Comparison of ENCODE assay signal across 21 mouse cellular contexts in the genomic region with DNA sequence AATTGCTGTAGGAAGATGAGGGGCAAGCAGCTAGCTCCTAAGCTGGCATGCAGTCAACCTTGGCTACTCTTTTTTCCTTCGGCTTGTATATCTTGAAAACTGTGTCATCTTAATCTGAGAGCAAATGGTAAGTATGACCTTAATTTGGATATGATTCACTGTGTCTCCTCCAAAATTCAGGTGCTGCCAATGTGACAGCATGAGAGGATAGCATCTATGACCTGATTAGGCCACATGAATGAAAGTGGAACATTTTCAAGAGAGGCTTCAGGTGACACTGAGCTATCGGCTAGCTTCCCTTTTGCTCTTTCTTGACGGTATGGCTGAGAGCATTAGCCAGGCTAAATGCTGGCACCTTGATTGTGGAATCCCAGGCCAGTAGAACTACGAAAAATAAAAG.
A peak's percentile ranks its signal among the peaks of the same experiment; 100 is the strongest.
DNase-seq lines count a peak whose midpoint lies in the region; ATAC-seq and TF ChIP-seq lines count a peak whose summit lies in the region.
"Had no signal": no experiment of that assay in that cellular context is flagged by ENCODE, and none has a peak within 500 bp of the region (broad histone marks: within the 10 kb centered on the region; RNA-seq: fewer than 3 reads in every experiment).

No protein-coding gene starts in this region.

- no peak for TF ChIP-seq EP300 in liver, postnatal 0 days (IDR thresholded peaks at IDR 0.05; ENCODE audit: low read depth)

- H3K27me3 ChIP-seq in forebrain, embryonic 14.5 days (replicated peaks; ENCODE audit: control insufficient read depth, insufficient read depth, low read length), result no peaks in the 10 kb centered on the region
- no peaks in the 10 kb centered on the region for H3K27me3 ChIP-seq in liver, postnatal 0 days (ENCODE audit: insufficient read depth, low read length)
- H3K27me3 ChIP-seq: embryonic facial prominence, embryonic 15.5 days; forebrain, embryonic 15.5 days; hindbrain, embryonic 13.5 days had no signal

- no peaks in the 10 kb centered on the region for H3K4me1 ChIP-seq in forebrain, embryonic 14.5 days (ENCODE audit: control insufficient read depth, insufficient read depth, low read length)
- no peaks in the 10 kb centered on the region for H3K4me1 ChIP-seq in liver, postnatal 0 days (ENCODE audit: insufficient read depth)
- H3K4me1 ChIP-seq: embryonic facial prominence, embryonic 15.5 days; forebrain, embryonic 10.5 days; forebrain, embryonic 15.5 days; heart, embryonic 10.5 days; hindbrain, embryonic 13.5 days had no signal

- no peak overlapping the region for H3K4me2 ChIP-seq in forebrain, embryonic 14.5 days (ENCODE audit: low read length)
- H3K4me2 ChIP-seq in liver, postnatal 0 days (ENCODE audit: low read depth, low read length), result no peak overlapping the region
- H3K4me2 ChIP-seq: embryonic facial prominence, embryonic 15.5 days; forebrain, embryonic 15.5 days; hindbrain, embryonic 13.5 days had no signal

- H3K4me3 ChIP-seq in forebrain, embryonic 14.5 days (ENCODE audit: low read depth, low read length), result no peak overlapping the region
- no peak overlapping the region for H3K4me3 ChIP-seq in liver, postnatal 0 days (ENCODE audit: low read depth, low read length)
- H3K4me3 ChIP-seq: embryonic facial prominence, embryonic 15.5 days; erythroblast, embryonic 14.5 days; forebrain, embryonic 10.5 days; forebrain, embryonic 15.5 days; heart, embryonic 10.5 days; hindbrain, embryonic 13.5 days had no signal

- peak; percentile 86 for ATAC-seq in cerebellum, adult (ENCODE audit: insufficient number of reproducible peaks, low FRiP score, low TSS enrichment)
- no peak for ATAC-seq in forebrain, embryonic 14.5 days
- no peak for ATAC-seq in liver, postnatal 0 days
- ATAC-seq: forebrain, embryonic 15.5 days; hindbrain, postnatal 0 days; Patski had no signal

- no peak overlapping the region for H3K9ac ChIP-seq in forebrain, embryonic 14.5 days (ENCODE audit: low read length)
- no peak overlapping the region for H3K9ac ChIP-seq in liver, postnatal 0 days (replicated peaks)
- H3K9ac ChIP-seq: embryonic facial prominence, embryonic 15.5 days; forebrain, embryonic 15.5 days; hindbrain, embryonic 13.5 days had no signal

- no peaks in the 10 kb centered on the region for H3K36me3 ChIP-seq in forebrain, embryonic 14.5 days (ENCODE audit: control insufficient read depth, insufficient read depth, low read length)
- no peaks in the 10 kb centered on the region for H3K36me3 ChIP-seq in liver, postnatal 0 days (replicated peaks; ENCODE audit: insufficient read depth, low read length)
- H3K36me3 ChIP-seq: embryonic facial prominence, embryonic 15.5 days; forebrain, embryonic 10.5 days; forebrain, embryonic 15.5 days; heart, embryonic 10.5 days; hindbrain, embryonic 13.5 days had no signal

- 94% methylated on average over 4 of the region's 4 CpGs for WGBS in forebrain, embryonic 14.5 days
- 75% methylated on average over 4 of the region's 4 CpGs for WGBS in liver, postnatal 0 days (ENCODE audit: insufficient replicate concordance)

- no peak overlapping the region for H3K27ac ChIP-seq in forebrain, embryonic 14.5 days (ENCODE audit: low read depth, low read length)
- no peak overlapping the region for H3K27ac ChIP-seq in liver, postnatal 0 days (ENCODE audit: low read depth)
- H3K27ac ChIP-seq: embryonic facial prominence, embryonic 15.5 days; forebrain, embryonic 10.5 days; forebrain, embryonic 15.5 days; heart, embryonic 10.5 days; hindbrain, embryonic 13.5 days; hindbrain, postnatal 0 days had no signal

- TF ChIP-seq CTCF in liver, postnatal 0 days (IDR thresholded peaks at IDR 0.05; ENCODE audit: low read depth), result no peak

- no peaks in the 10 kb centered on the region for H3K9me3 ChIP-seq in forebrain, embryonic 14.5 days (replicated peaks; ENCODE audit: control insufficient read depth, low read length)
- no peaks in the 10 kb centered on the region for H3K9me3 ChIP-seq in liver, postnatal 0 days (ENCODE audit: low read length)
- H3K9me3 ChIP-seq: embryonic facial prominence, embryonic 15.5 days; forebrain, embryonic 10.5 days; forebrain, embryonic 15.5 days; heart, embryonic 10.5 days; hindbrain, embryonic 13.5 days had no signal

- DNase-seq in cerebellum, postnatal 4 days (ENCODE audit: low spot score in 2 of 2), result no peak
- DNase-seq in cerebellum, adult 11-12 months, result peak; percentile 20
- peak; percentile 58 for DNase-seq in cerebellum, adult 9-10 months
- peak; percentile 13 to 30 for DNase-seq in cerebellum, postnatal 25 days
- no peak for DNase-seq in forebrain, embryonic 14.5 days (ENCODE audit: low spot score)
- no peak for DNase-seq in embryo, embryonic 11 days
- DNase-seq in liver, postnatal 0 days, result no peak
- DNase-seq: adrenal gland, postnatal 36 days; gastrocnemius, postnatal 36 days; heart, adult 18-20 months; heart, postnatal 10 days; kidney, adult 11 months had no signal

Comparison
In these comparisons a context has a peak if more than half of its experiments do, and no peak if none do; other contexts are left out.
1. DNase-seq: peak in cerebellum, adult 11-12 months (single experiment), cerebellum, adult 9-10 months (single experiment) and cerebellum, postnatal 25 days (2 of 2); none in cerebellum, postnatal 4 days (0 of 2), forebrain, embryonic 14.5 days (single experiment), embryo, embryonic 11 days (single experiment) and liver, postnatal 0 days (single experiment).